Mouse (Mus musculus) CH12.LX (cell line): ENCODE measurements around the gene Plch2. TPM values are rescaled to one million over a fixed set of nuclear protein-coding genes. Genes with fewer than 3 reads are reported as not detected.

Experiments
- DNase-seq: peaks from one replicate; pipeline ENCODE4 v3.0.0-alpha.2; 2013; ENCODE audit errors: extremely low read depth
- H3K27ac ChIP-seq: 2 replicates; pipeline ENCODE4 v1.5.1; 2012; ENCODE audit warnings: low read depth, mild to moderate bottlenecking, control low read depth, moderate library complexity; ENCODE audit not compliant: insufficient read depth
- H3K27me3 ChIP-seq: replicated peaks from 2 replicates; pipeline ENCODE3; 2012; ENCODE audit warnings: inconsistent platforms
- H3K36me3 ChIP-seq, 2 experiments: replicated peaks in 1 of 2; 2 replicates each; pipeline versions ENCODE3 to v1.6.1; 2012; ENCODE audit warnings: inconsistent platforms in 1 of 2, low read length in 1 of 2, mild to moderate bottlenecking in 1 of 2, mixed read lengths in 1 of 2, moderate library complexity in 1 of 2; ENCODE audit not compliant: control insufficient read depth in 1 of 2, insufficient read depth in 1 of 2
- H3K4me1 ChIP-seq, 2 experiments: 2 replicates each; pipeline ENCODE4 v1.6.1; 2012; ENCODE audit warnings: inconsistent platforms in 1 of 2, moderate library complexity in 1 of 2; ENCODE audit not compliant: insufficient read depth in 2 of 2, control insufficient read depth in 1 of 2
- H3K4me2 ChIP-seq: 2 replicates; pipeline ENCODE4 v1.6.1; 2012; ENCODE audit warnings: low read depth, mild to moderate bottlenecking, control low read depth; ENCODE audit not compliant: poor library complexity, insufficient read depth, severe bottlenecking
- H3K4me3 ChIP-seq, 3 experiments: fragments of 150-350 bp in 1 of 3; sonication (generic) in 1 of 3; replicated peaks in 1 of 3; 2 replicates each; pipeline versions ENCODE3 to v1.5.1; 2011 to 2012; ENCODE audit warnings: low read depth in 2 of 3, low read length in 2 of 3, mild to moderate bottlenecking in 2 of 3, moderate library complexity in 2 of 3, control low read depth in 1 of 3, improper control_type of control experiment in 1 of 3, inconsistent platforms in 1 of 3, mixed read lengths in 1 of 3; ENCODE audit not compliant: poor library complexity in 1 of 3
- H3K79me2 ChIP-seq: replicated peaks from 2 replicates; pipeline ENCODE4 v1.6.1; 2012; ENCODE audit warnings: mild to moderate bottlenecking, moderate library complexity; ENCODE audit not compliant: control insufficient read depth, poor library complexity, insufficient read depth, severe bottlenecking; ENCODE audit errors: extremely low read depth
- H3K9ac ChIP-seq: 2 replicates; pipeline ENCODE4 v1.6.1; 2012; ENCODE audit warnings: low read depth, mild to moderate bottlenecking, control low read depth, moderate library complexity; ENCODE audit not compliant: insufficient read depth
- H3K9me3 ChIP-seq: replicated peaks from 2 replicates; pipeline ENCODE3; 2012; ENCODE audit warnings: low read length, inconsistent platforms, mixed read lengths
- BHLHE40 ChIP-seq: IDR thresholded peaks from 2 replicates; pipeline ENCODE4 v1.6.1; 2011; ENCODE audit warnings: mild to moderate bottlenecking, low read depth, low read length, improper control_type of control experiment
- CHD1 ChIP-seq: IDR thresholded peaks from 2 replicates; pipeline ENCODE4 v1.6.1; 2012; ENCODE audit warnings: low read depth, low read length, improper control_type of control experiment, inconsistent platforms
- E2F4 ChIP-seq: IDR thresholded peaks from 2 replicates; pipeline ENCODE4 v1.6.1; 2011; ENCODE audit warnings: low read depth, low read length, improper control_type of control experiment; ENCODE audit not compliant: insufficient replicate concordance
- EP300 ChIP-seq: IDR thresholded peaks from 2 replicates; pipeline ENCODE4 v1.6.1; 2011; ENCODE audit warnings: low read length, improper control_type of control experiment
- ETS1 ChIP-seq: conservative IDR thresholded peaks from 2 replicates; pipeline ENCODE4 v1.6.1; 2012; ENCODE audit warnings: low read depth, mild to moderate bottlenecking, inconsistent platforms, low read length, improper control_type of control experiment, moderate library complexity
- HCFC1 ChIP-seq: IDR thresholded peaks from 2 replicates; pipeline ENCODE4 v1.6.1; 2012; ENCODE audit warnings: low read depth, mild to moderate bottlenecking, inconsistent platforms, low read length, improper control_type of control experiment
- JUN ChIP-seq: IDR thresholded peaks from 2 replicates; pipeline ENCODE4 v1.6.1; 2011; ENCODE audit warnings: low read depth, mild to moderate bottlenecking, low read length, improper control_type of control experiment, moderate library complexity; ENCODE audit not compliant: insufficient read depth
- MAFK ChIP-seq: IDR thresholded peaks from 2 replicates; pipeline ENCODE4 v1.6.1; 2011; ENCODE audit warnings: low read length, improper control_type of control experiment; ENCODE audit not compliant: insufficient replicate concordance
- NELFE ChIP-seq: IDR thresholded peaks from 2 replicates; pipeline ENCODE4 v1.6.1; 2011; ENCODE audit warnings: low read depth, low read length, improper control_type of control experiment
- PAX5 ChIP-seq: IDR thresholded peaks from 2 replicates; pipeline ENCODE4 v1.6.1; 2012; ENCODE audit warnings: low read length, inconsistent platforms, mixed read lengths
- RAD21 ChIP-seq: IDR thresholded peaks from 2 replicates; pipeline ENCODE4 v1.6.1; 2011; ENCODE audit warnings: low read depth, mild to moderate bottlenecking, low read length, improper control_type of control experiment, moderate library complexity
- TCF12 ChIP-seq: IDR thresholded peaks from 2 replicates; pipeline ENCODE4 v1.6.1; 2014; ENCODE audit warnings: low read depth, mild to moderate bottlenecking, inconsistent platforms, low read length, improper control_type of control experiment
- UBTF ChIP-seq: IDR thresholded peaks from 2 replicates; pipeline ENCODE4 v1.6.1; 2012; ENCODE audit warnings: low read depth, mild to moderate bottlenecking, inconsistent platforms, low read length, improper control_type of control experiment, moderate library complexity
- dilution Hi-C: fragments of 300-500 bp; cut with MboI; formaldehyde crosslinking; loops from 2 replicates; pipeline ENCODE4 v1.14.3; 2020; ENCODE audit warnings: low sequenced_read_pairs; ENCODE audit not compliant: extremely low pct_unique_long_range_greater_than_20kb, extremely low pct_ligation_motif_present
- in situ Hi-C: fragments of 300-500 bp; cut with MboI; formaldehyde crosslinking; loops from 3 replicates; pipeline ENCODE4 v1.14.3; 2019; ENCODE audit warnings: low sequenced_read_pairs, low pct_ligation_motif_present, low pct_unique_long_range_greater_than_20kb, mixed read lengths
- polyA plus RNA-seq: library from polyadenylated mRNA; unstranded; fragments of >175 nt; gene quantifications from 2 replicates; pipeline ENCODE4 v1.2.1, GENCODE M21; 2012; ENCODE audit warnings: low read depth; ENCODE audit not compliant: insufficient read length
- total RNA-seq, 2 experiments: library from RNA; depleted of rRNA; stranded (reverse); fragments of 300-350 nt in 1 of 2; fragments of >200 nt in 1 of 2; gene quantifications; 2 replicates each; pipeline ENCODE4 v1.2.3; 2012 to 2014

The Plch2 gene
- total and polyA plus RNA-seq, 3 experiments, result 0.04 to 0.47 (median 0.17) TPM

- H3K4me1 ChIP-seq, result no peaks in the 10 kb centered on the region
- dilution Hi-C loops (loop anchor here (25.0 kb wide), 1 partner anchor 155 kb away; the partner anchor contains the start of gene Fam213b), in situ Hi-C loops (no loop called here)
- H3K4me3 ChIP-seq, result no peak overlapping the region
- no peaks in the 10 kb centered on the region for H3K9me3 ChIP-seq
- TF ChIP-seq ETS1 (no peak), RAD21 (no peak), TCF12 (no peak), E2F4 (no peak), PAX5 (no peak), BHLHE40 (no peak), EP300 (no peak), JUN (no peak), MAFK (no peak), UBTF (no peak), NELFE (no peak), CHD1 (no peak)
- TF ChIP-seq, all 38 proteins: peak for 0
- Histone ChIP-seq H3K79me2 (no peaks in the 10 kb centered on the region), H3K36me3 (no peaks in the 10 kb centered on the region), H3K9ac (no peak overlapping the region), H3K4me2 (no peak overlapping the region), H3K27ac (no peak overlapping the region), H3K27me3 (peaks cover 93% of the 10 kb centered on the region)
- DNase-seq, result no peak
Observed at GRCm38 (mm10) chr4:155042606-155043288, 13.8 kb downstream of the Plch2 start.

GRCm38 (mm10) chr4:155040696-155041095 lies 15.9 kb downstream of the Plch2 start:
- no peaks in the 10 kb centered on the region for H3K9me3 ChIP-seq
- H3K9ac ChIP-seq, result no peak overlapping the region
- in situ Hi-C loops (no loop called here), dilution Hi-C loops (loop anchor here (25.0 kb wide), 1 partner anchor 153 kb away; the partner anchor contains the start of gene Fam213b)
- no peak for DNase-seq
- no peak overlapping the region for H3K27ac ChIP-seq
- H3K27me3 ChIP-seq, result peaks cover 93% of the 10 kb centered on the region
- no peaks in the 10 kb centered on the region for H3K4me1 ChIP-seq
- TF ChIP-seq BHLHE40 (no peak), CHD1 (no peak), HCFC1 (no peak)
- no peak overlapping the region for H3K4me3 ChIP-seq
- no peaks in the 10 kb centered on the region for H3K79me2 ChIP-seq
- H3K36me3 ChIP-seq, result no peaks in the 10 kb centered on the region
- H3K4me2 ChIP-seq, result no peak overlapping the region
